Mouse (Mus musculus) intestine, embryonic 15.5 days (tissue): ENCODE measurements around the gene Lcn4. TPM values are rescaled to one million over a fixed set of nuclear protein-coding genes. Genes with fewer than 3 reads are reported as not detected.
A peak's percentile ranks its signal among the peaks of the same experiment; 100 is the strongest.

Source experiments
- ATAC-seq: fragments of 200-750 bp; cut with Nextera tagmentation; 2 replicates; pipeline ENCODE4 v1.8.0; 2017; ENCODE audit warnings: moderate TSS enrichment, moderate library complexity
- H3K27ac ChIP-seq: fragments of 300-500 bp; sonication (generic); 2 replicates; pipeline ENCODE4 v1.5.1; 2015; ENCODE audit warnings: mild to moderate bottlenecking, inconsistent platforms
- H3K27me3 ChIP-seq: fragments of 300-500 bp; sonication (generic); replicated peaks from 2 replicates; pipeline ENCODE4 v1.6.1; 2015; ENCODE audit warnings: inconsistent platforms
- H3K36me3 ChIP-seq: fragments of 300-500 bp; sonication (generic); 2 replicates; pipeline ENCODE4 v1.6.1; 2015; ENCODE audit warnings: inconsistent platforms
- H3K4me1 ChIP-seq: fragments of 300-500 bp; sonication (generic); replicated peaks from 2 replicates; pipeline ENCODE4 v1.6.1; 2015; ENCODE audit warnings: inconsistent platforms
- H3K4me2 ChIP-seq: fragments of 300-500 bp; sonication (generic); replicated peaks from 2 replicates; pipeline ENCODE4 v1.6.1; 2015; ENCODE audit warnings: mild to moderate bottlenecking, inconsistent platforms
- H3K4me3 ChIP-seq: fragments of 300-500 bp; sonication (generic); replicated peaks from 2 replicates; pipeline ENCODE4 v1.5.1; 2015; ENCODE audit warnings: inconsistent platforms
- H3K9ac ChIP-seq: fragments of 300-500 bp; sonication (generic); 2 replicates; pipeline ENCODE4 v1.6.1; 2015; ENCODE audit warnings: inconsistent platforms
- H3K9me3 ChIP-seq: fragments of 300-500 bp; sonication (generic); 2 replicates; pipeline ENCODE4 v1.6.1; 2016; ENCODE audit warnings: inconsistent platforms
- WGBS: fragments of 180-500 bp; shearing (Covaris S2); methylation state at CpG from one replicate; pipeline ENCODE4 v1.1.7; 2015; 5-methylcytosine and 5-hydroxymethylcytosine counted together
- polyA plus RNA-seq: library from polyadenylated mRNA; unstranded; fragments of >200 nt; fragmentation: Nextera tagmentation; extraction: Ambion mirVana; gene quantifications from 2 replicates; pipeline ENCODE4 v1.2.1, GENCODE M21; 2015

The Lcn4 gene
- polyA plus RNA-seq, 1 experiment from 2014 or later: not detected

DNA sequence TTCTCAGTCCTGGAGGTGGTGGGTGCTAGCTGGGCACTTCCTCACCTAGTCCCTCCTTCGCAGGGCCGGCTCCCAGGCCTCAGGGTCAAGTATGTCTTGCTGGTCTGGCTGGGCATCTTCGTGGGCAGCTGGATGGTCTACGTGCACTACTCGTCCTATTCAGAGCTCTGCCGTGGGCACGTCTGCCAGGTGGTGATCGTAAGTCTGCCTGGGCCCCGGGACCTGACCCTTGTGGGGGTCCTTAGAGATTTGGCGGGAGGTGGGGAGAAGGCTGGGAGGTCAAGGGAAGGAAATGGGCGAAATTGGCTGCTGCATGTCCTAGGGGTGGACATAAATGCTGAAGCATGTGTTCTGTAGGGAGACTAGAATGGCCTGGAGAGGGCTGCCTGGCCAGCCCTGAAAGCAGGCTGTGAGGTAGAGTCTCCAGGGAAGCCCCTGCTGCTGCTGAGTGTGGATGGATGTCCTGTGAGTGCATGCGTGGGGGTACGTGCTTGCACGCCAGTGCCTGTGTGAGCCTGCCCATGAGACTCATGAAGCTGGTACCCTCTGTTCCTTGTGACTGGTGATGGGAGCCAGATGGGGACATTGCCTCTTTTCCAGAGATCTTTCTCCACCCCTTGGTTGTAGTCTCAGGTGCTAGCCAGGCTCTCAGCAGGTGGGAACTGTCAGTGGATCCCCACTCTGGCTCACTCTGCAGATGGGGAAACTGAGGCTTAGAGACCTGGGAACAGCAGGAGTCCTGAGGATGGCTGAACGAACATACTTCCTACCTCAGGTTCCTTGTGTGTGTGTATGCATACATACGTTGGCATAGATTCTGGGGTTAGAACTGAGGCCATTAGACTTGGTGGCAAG, 38.3 kb downstream of the Lcn4 start:
- H3K4me1 ChIP-seq: peaks cover 37% of the 10 kb centered on the region
- WGBS: 80% methylated on average over 16 of the region's 16 CpGs

DNA sequence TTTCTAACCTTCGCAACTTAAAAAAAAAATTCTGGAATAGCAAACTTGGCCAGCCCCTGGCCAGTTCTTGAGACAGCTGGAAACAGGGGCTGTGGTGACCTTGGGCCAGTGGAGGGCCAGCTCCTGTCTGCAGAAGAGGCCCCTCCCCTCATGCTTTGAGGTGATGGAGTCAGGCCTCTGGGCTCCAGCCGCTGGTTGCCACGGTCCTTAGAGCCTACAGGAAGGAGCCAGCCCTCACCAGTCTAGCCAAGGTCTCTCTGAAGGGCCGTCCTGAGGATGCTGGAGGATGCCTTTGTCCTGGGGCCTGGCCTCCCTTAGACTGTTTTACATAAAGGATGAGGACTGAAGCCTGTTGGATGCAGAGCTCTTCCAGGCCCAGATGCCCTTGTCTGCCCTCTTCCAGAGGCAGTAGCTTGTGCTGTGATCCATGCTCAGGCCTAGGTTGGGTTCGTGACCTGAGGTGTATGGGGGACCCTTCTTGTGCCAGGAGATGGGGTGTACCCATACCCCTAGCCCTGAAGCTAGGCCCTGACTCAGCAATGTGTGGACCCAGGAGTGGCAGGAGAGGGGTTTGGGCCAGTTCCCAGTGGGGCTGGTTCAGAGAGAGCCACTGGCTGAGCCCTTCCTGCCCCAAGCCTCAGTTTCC, 42.2 kb downstream of the Lcn4 start:
- Histone ChIP-seq H3K9ac (peak overlapping the region; percentile 81), H3K4me3 (peak overlapping the region; percentile 72), H3K27me3 (no peaks in the 10 kb centered on the region), H3K36me3 (no peaks in the 10 kb centered on the region), H3K9me3 (no peaks in the 10 kb centered on the region), H3K4me2 (peak overlapping the region; percentile 98), H3K4me1 (peaks cover 30% of the 10 kb centered on the region), H3K27ac (peak overlapping the region; percentile 18; the same call in 1 of the 2 replicates)
- 25% methylated on average over 5 of the region's 5 CpGs for WGBS
- ATAC-seq: peak; percentile 34

More for the DNA sequence above, 38.3 kb downstream of the Lcn4 start:
- no peak overlapping the region for H3K4me2 ChIP-seq
- peaks cover 25% of the 10 kb centered on the region for H3K36me3 ChIP-seq
- H3K9me3 ChIP-seq: no peaks in the 10 kb centered on the region
- no peak for ATAC-seq
- H3K9ac ChIP-seq: no peak overlapping the region
- no peak overlapping the region for H3K4me3 ChIP-seq
- H3K27ac ChIP-seq: no peak overlapping the region
- H3K27me3 ChIP-seq: no peaks in the 10 kb centered on the region

DNA sequence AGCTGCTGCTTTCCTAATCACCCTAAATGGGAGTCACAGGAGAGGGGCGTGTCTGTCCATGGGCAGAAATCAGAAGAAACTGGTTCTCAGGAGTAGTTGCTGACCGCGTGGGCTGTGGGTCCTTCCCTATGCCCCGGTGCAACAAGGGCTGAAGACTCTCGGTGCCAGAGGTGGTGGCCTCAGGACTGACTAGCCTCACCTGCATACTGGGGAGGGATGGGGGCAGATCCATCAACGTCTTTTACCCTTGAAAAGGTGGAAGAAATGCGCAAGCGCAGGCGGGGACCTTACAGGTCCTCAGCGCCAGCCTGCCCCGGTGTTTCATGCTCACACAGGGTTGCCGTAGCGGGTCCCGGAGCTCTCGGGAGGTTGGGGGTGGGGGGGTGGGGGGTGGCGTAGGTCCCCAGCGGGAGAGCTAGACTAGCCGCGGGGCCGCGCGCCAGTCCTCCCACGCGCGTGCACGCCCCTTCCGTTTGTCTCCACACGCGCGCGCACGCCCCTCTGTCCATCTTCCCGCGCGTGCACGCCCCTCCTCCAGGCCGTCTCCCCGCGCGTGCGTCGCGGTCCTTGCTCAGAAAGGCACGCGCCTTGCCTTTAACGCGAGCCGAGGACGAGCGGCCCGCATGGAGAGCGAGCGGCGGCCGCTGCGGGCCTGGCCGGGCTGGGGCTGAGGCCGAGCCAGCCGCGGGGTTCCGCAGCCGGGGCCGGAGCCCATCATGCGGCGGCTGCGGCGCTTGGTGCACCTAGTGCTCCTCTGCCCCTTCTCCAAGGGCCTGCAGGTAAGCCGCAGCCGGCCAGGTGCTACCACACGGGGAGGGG, 43.0 kb downstream of the Lcn4 start, which contains the start of gene Fam69b:
Gene Fam69b, plus strand, starts transcription at position 537 of the 819 bp plus-strand sequence.
- Histone ChIP-seq H3K27me3 (no peaks in the 10 kb centered on the region), H3K36me3 (no peaks in the 10 kb centered on the region), H3K27ac (peak within 1 kb of the TSS; percentile 44), H3K4me1 (peaks cover 27% of the 10 kb centered on the region), H3K9me3 (no peaks in the 10 kb centered on the region), H3K9ac (peak within 1 kb of the TSS; percentile 81), H3K4me2 (peak within 1 kb of the TSS; percentile 98), H3K4me3 (peak within 1 kb of the TSS; percentile 72)
- whole genome bisulfite sequencing: under 1% methylated on average over 70 of the region's 70 CpGs
- ATAC-seq: peak; percentile 69

DNA sequence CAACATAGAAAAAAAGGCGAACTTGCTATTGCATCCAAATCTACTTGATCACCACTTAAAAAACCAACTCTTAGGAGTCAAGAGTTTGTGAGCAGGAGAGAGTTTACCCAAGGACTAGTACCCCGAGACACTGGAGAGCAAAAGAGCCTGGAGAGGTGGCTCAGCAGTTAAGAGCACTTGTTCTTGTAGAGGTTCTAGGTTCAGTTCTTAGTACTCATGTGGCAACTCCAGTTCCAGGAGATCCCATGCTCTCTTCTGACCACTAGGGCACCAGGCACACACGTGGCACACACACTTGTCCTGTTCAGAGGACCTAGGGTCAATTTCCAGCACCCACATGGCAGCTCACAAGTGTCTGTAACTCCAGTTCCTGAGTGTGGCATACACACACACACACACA, 45.0 kb downstream of the Lcn4 start:
- ATAC-seq: no peak
- 72% methylated on average over 3 of the region's 3 CpGs for WGBS

DNA sequence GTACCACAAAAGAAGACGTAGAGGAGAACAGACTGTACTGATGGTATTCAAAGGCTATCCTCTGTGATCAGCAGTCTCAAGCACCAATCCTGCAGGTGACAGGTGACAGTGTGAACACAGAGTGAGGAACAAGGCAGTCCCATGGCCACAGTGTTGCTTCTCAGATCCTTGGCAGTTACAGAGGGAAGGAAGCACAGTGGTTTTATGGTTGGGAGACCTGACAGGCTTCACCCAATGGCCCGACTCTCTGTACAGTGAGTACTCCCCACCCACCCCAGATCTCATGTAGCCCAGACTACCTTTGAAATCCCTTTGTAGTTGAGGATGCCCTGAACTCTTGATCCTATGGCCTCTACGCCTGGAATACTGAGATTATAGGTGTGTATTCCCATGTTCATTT, 45.7 kb downstream of the Lcn4 start:
- no peaks in the 10 kb centered on the region for H3K9me3 ChIP-seq
- 79% methylated on average over 3 of the region's 3 CpGs for WGBS
- H3K36me3 ChIP-seq: no peaks in the 10 kb centered on the region
- no peaks in the 10 kb centered on the region for H3K27me3 ChIP-seq
- H3K4me1 ChIP-seq: peaks cover 21% of the 10 kb centered on the region
- ATAC-seq: no peak
- H3K4me3 ChIP-seq: no peak overlapping the region
- H3K27ac ChIP-seq: no peak overlapping the region
- no peak overlapping the region for H3K4me2 ChIP-seq
- no peak overlapping the region for H3K9ac ChIP-seq

More for the DNA sequence above, 45.0 kb downstream of the Lcn4 start:
- peaks cover 27% of the 10 kb centered on the region for H3K4me1 ChIP-seq
- H3K9me3 ChIP-seq: no peaks in the 10 kb centered on the region
- H3K36me3 ChIP-seq: no peaks in the 10 kb centered on the region
- H3K27ac ChIP-seq: no peak overlapping the region
- no peak overlapping the region for H3K4me2 ChIP-seq
- H3K9ac ChIP-seq: no peak overlapping the region
- H3K4me3 ChIP-seq: no peak overlapping the region
- H3K27me3 ChIP-seq: no peaks in the 10 kb centered on the region

DNA sequence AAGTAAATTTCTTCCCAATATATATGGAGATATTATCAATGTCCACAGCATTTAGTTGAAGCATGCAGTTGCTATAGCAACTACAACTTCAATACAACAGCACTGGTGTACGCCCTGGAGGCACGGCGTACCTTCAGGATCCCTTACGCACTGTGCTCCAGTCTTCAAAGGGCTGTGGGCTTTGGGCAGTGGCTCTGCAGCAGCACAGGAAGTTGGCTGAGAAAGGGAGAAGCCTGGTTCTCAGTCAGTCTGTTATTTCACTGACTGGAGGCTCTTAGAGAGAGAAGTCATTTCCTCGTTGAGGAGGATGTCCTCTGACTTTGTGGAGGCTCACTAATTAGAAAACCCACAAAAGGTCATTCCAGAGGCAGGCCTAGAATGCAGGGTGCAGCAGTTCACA, 48.1 kb downstream of the Lcn4 start:
- H3K27ac ChIP-seq: no peak overlapping the region
- H3K36me3 ChIP-seq: no peaks in the 10 kb centered on the region
- H3K9ac ChIP-seq: no peak overlapping the region
- 67% methylated on average over 5 of the region's 5 CpGs for WGBS
- no peaks in the 10 kb centered on the region for H3K9me3 ChIP-seq
- no peak overlapping the region for H3K4me2 ChIP-seq
- ATAC-seq: no peak
- H3K4me1 ChIP-seq: no peaks in the 10 kb centered on the region
- H3K4me3 ChIP-seq: no peak overlapping the region
- no peaks in the 10 kb centered on the region for H3K27me3 ChIP-seq

DNA sequence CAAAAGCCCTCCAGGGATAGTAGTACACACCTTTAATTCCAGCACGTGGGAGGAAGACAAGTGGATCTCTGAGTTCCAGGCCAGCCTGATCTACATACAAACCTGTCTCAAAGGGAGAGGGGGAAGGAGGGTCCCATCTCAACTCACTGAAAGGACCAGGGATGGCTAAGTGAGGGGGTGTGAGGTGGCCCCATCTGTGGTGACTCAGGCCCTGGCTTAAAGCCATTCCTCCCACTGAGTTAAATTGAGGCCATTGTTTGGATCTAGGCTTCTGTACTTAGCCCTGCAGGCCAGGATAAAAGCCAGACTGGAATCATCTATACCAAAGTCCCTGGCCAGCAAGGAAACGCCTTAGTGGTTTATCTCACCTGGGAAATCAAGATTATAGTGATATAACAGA, 49.8 kb downstream of the Lcn4 start:
- Histone ChIP-seq H3K36me3 (no peaks in the 10 kb centered on the region), H3K9ac (no peak overlapping the region), H3K9me3 (no peaks in the 10 kb centered on the region), H3K27me3 (no peaks in the 10 kb centered on the region), H3K4me2 (no peak overlapping the region), H3K27ac (no peak overlapping the region), H3K4me1 (no peaks in the 10 kb centered on the region), H3K4me3 (no peak overlapping the region)
- 37% methylated on average over 2 of the region's 2 CpGs for WGBS
- 0 out of 2 replicates have a peak, but pooled peaks have one; percentile 30 for ATAC-seq

DNA sequence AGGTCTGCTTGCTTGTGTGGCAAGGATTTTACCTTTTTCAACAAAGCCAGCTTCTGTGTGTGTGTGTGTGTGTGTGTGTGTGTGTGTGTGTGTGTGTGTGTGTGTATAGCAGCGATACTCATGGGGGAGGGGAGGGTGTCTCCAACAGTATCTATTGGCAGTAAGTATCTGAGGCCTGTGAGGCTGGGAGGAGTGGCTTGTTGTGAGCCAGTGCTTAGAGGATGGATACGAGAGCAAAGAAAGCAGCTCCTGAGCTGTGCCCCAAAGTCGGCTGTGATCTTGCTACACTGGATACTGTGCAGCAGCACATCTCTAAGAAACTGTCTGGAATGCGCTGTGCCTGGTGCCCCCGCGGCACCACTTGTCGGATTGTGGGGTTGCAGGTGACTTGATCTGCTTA, 53.2 kb downstream of the Lcn4 start:
- Histone ChIP-seq H3K27ac (no peak overlapping the region), H3K9me3 (no peaks in the 10 kb centered on the region), H3K36me3 (no peaks in the 10 kb centered on the region), H3K4me2 (no peak overlapping the region), H3K4me3 (no peak overlapping the region), H3K27me3 (no peaks in the 10 kb centered on the region), H3K4me1 (no peaks in the 10 kb centered on the region), H3K9ac (no peak overlapping the region)
- no peak for ATAC-seq
- 49% methylated on average over 7 of the region's 7 CpGs for WGBS

Other genes with a start within 250 kb of the Lcn4 start
- 20.2 and 24.7 TPM in 2 replicates for gene Sec16a, start 226.1 kb downstream of the Lcn4 start, polyA plus RNA-seq
- gene Notch1, start 154.6 kb downstream of the Lcn4 start, polyA plus RNA-seq: 11.3 and 12.2 TPM in 2 replicates
- gene Egfl7, start 91.3 kb downstream of the Lcn4 start, polyA plus RNA-seq: 113 and 124 TPM in 2 replicates
- gene Gm20532, start 84.6 kb downstream of the Lcn4 start, polyA plus RNA-seq: not detected in 2 replicates
- 79.9 and 90.3 TPM in 2 replicates for gene Agpat2, start 66.9 kb downstream of the Lcn4 start, polyA plus RNA-seq
- 31.1 and 32.6 TPM in 2 replicates for gene Fam69b, start 42.8 kb downstream of the Lcn4 start, polyA plus RNA-seq
- 0.15 TPM in 1 of 2 replicates, not detected in the other for gene Abo, start 193.7 kb upstream of the Lcn4 start, polyA plus RNA-seq
- 23.0 and 24.5 TPM in 2 replicates for gene Surf6, start 231.6 kb upstream of the Lcn4 start, polyA plus RNA-seq
- 39.0 and 40.6 TPM in 2 replicates for gene Med22, start 239.4 kb upstream of the Lcn4 start, polyA plus RNA-seq
- gene Rpl7a, start 239.5 kb upstream of the Lcn4 start, polyA plus RNA-seq: 631 and 647 TPM in 2 replicates
- gene Surf2, start 245.1 kb upstream of the Lcn4 start, polyA plus RNA-seq: 41.6 and 42.9 TPM in 2 replicates
- 68.7 and 69.3 TPM in 2 replicates for gene Surf1, start 245.2 kb upstream of the Lcn4 start, polyA plus RNA-seq